Mouse (Mus musculus): Measurements from ENCODE around the gene Kcnk2. TPM values are rescaled to one million over a fixed set of nuclear protein-coding genes. Genes with fewer than 3 reads are reported as not detected.
A peak's percentile ranks its signal among the peaks of the same experiment; 100 is the strongest.

Kcnk2 gene
- polyA plus RNA-seq, 1 experiment from 2014 or later, result 22.6 TPM

GRCm38 (mm10) chr1:189341381-189341917 lies 60.6 kb downstream of the Kcnk2 start:
- Histone ChIP-seq H3K27me3 (replicated peaks) (no peaks in the 10 kb centered on the region), H3K9ac (peak overlapping the region; percentile 8; the same call in 1 of the 2 replicates), H3K36me3 (replicated peaks) (no peaks in the 10 kb centered on the region), H3K4me3 (peak overlapping the region; percentile 84), H3K4me2 (peak overlapping the region; percentile 82), H3K27ac (no peak overlapping the region), H3K9me3 (no peaks in the 10 kb centered on the region), H3K4me1 (peaks cover 29% of the 10 kb centered on the region)
- no peak for ATAC-seq (replicated peaks)
- WGBS, result 43% methylated on average over 4 of the region's 4 CpGs

DNA sequence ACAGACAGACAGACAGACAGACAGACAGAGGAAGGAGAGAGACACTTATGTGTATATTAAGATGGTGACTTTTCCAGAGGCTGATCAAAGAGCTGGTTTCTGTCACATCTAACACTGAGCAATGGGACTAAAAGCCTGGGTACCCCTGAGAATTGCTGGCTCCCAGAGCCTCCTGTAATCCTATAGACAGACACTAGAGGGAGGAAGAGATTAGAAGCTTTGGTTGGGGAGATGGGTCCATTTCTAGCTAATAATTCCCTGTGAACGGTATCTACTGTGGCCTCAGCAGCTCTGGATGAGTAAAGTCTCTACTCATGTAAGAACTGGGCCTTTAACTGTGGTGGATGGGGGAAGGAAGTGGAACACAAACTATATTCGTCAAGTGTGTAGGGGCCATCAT lies 86.2 kb downstream of the Kcnk2 start:
- 55% methylated on average over 2 of the region's 2 CpGs for WGBS
- ATAC-seq (replicated peaks), result no peak
- Histone ChIP-seq H3K4me2 (no peak overlapping the region), H3K36me3 (replicated peaks) (no peaks in the 10 kb centered on the region), H3K9ac (no peak overlapping the region), H3K27ac (no peak overlapping the region), H3K4me1 (no peaks in the 10 kb centered on the region), H3K27me3 (replicated peaks) (no peaks in the 10 kb centered on the region), H3K9me3 (no peaks in the 10 kb centered on the region), H3K4me3 (no peak overlapping the region)

DNA sequence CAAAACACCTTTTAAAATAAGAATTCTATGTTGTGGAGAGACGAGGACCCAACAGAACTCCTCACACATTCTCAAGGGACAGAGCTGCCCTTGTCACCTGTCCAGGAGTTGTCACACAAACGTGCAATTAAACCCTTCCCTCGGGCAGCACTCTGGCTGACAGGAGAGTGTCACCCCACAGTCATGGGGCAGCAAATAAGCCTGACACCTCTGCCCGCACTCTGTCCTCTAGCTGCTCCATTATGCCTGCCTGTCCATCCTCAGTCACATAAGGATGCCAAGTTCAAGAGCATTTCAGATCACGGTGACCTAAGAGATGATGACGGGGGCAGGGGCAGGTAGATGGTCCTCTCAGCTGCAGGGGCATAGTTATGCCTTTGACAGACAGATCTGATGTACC lies 87.6 kb downstream of the Kcnk2 start:
- Histone ChIP-seq H3K9me3 (no peaks in the 10 kb centered on the region), H3K27me3 (replicated peaks) (no peaks in the 10 kb centered on the region), H3K4me1 (peaks cover 8% of the 10 kb centered on the region; the same call in 1 of the 2 replicates), H3K4me3 (no peak overlapping the region), H3K36me3 (replicated peaks) (no peaks in the 10 kb centered on the region), H3K4me2 (no peak overlapping the region), H3K9ac (no peak overlapping the region), H3K27ac (no peak overlapping the region)
- peak; percentile 54; the same call in 1 of the 2 replicates for ATAC-seq (replicated peaks)
- WGBS, result 82% methylated on average over 6 of the region's 6 CpGs

DNA sequence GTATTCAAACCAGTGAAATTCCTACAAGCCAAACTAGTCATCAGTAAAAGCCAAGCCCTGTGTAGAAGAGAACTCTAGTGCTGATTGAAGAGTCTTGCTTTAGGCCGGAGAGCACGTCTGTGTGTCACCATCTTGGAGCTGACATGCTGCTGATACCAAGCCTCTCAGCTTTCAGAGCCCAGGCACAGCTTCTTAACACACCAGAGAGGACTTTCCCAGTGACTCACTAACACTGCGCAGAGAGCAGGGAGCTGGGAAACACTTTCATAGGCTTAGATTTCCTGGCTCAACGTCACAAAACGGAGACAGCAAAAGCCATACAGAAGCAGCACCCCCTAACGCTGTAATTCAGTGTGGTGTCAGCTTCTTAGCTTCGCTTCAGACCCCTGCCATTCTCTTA lies 88.3 kb downstream of the Kcnk2 start:
- H3K9ac ChIP-seq, result no peak overlapping the region
- peaks cover 8% of the 10 kb centered on the region; the same call in 1 of the 2 replicates for H3K4me1 ChIP-seq
- no peaks in the 10 kb centered on the region for H3K9me3 ChIP-seq
- ATAC-seq (replicated peaks), result no peak
- no peaks in the 10 kb centered on the region for H3K27me3 ChIP-seq (replicated peaks)
- no peak overlapping the region for H3K4me3 ChIP-seq
- H3K36me3 ChIP-seq (replicated peaks), result no peaks in the 10 kb centered on the region
- H3K27ac ChIP-seq, result 0 out of 2 replicates have a peak overlapping the region, but pooled peaks have one; percentile 25
- 64% methylated on average over 7 of the region's 7 CpGs for WGBS
- no peak overlapping the region for H3K4me2 ChIP-seq

GRCm38 (mm10) chr1:189310145-189310544 lies 91.9 kb downstream of the Kcnk2 start:
- no peaks in the 10 kb centered on the region for H3K27me3 ChIP-seq (replicated peaks)
- no peak overlapping the region for H3K4me3 ChIP-seq
- H3K27ac ChIP-seq, result no peak overlapping the region
- no peak overlapping the region for H3K9ac ChIP-seq
- no peaks in the 10 kb centered on the region for H3K9me3 ChIP-seq
- WGBS, result 72% methylated on average over 2 of the region's 2 CpGs
- no peaks in the 10 kb centered on the region for H3K36me3 ChIP-seq (replicated peaks)
- ATAC-seq (replicated peaks), result no peak
- peaks cover 8% of the 10 kb centered on the region; the same call in 1 of the 2 replicates for H3K4me1 ChIP-seq
- no peak overlapping the region for H3K4me2 ChIP-seq

DNA sequence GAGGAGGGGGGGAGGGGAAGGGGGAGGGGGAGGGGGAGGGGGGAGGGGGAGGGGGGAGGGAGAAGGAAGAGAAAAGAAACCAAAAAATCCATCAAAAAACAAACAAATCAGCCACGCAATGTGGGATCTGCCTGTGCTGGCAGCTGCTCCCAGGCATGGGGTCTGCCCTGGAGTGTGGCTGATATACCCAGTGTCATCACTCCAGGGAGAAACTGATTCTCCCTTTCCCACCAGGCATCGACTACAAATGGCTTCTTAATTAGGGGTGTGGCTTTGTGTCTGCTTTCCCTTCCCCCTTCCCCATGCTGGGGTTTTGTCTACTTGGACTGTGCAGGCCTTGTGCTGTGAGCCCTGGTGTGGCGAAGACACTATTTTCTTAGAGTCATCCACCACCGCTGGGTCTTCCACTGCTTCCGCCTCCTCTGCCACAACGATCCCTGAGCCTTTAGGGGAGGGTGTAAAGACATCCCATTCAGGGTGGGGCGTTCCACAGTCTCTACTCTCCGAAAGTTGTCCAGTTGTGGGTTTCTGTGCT lies 97.0 kb downstream of the Kcnk2 start:
- Histone ChIP-seq H3K36me3 (replicated peaks) (no peaks in the 10 kb centered on the region), H3K27me3 (replicated peaks) (no peaks in the 10 kb centered on the region), H3K9ac (no peak overlapping the region), H3K27ac (no peak overlapping the region), H3K4me3 (no peak overlapping the region), H3K9me3 (no peaks in the 10 kb centered on the region), H3K4me1 (peaks cover 4% of the 10 kb centered on the region; the same call in 1 of the 2 replicates), H3K4me2 (no peak overlapping the region)
- WGBS, result 77% methylated on average over 8 of the region's 8 CpGs
- ATAC-seq (replicated peaks), result no peak

GRCm38 (mm10) chr1:189303001-189303400 lies 99.1 kb downstream of the Kcnk2 start:
- 87% methylated on average over 3 of the region's 3 CpGs for WGBS
- Histone ChIP-seq H3K9ac (no peak overlapping the region), H3K4me2 (no peak overlapping the region), H3K27ac (no peak overlapping the region), H3K36me3 (replicated peaks) (no peaks in the 10 kb centered on the region), H3K27me3 (replicated peaks) (no peaks in the 10 kb centered on the region), H3K9me3 (no peaks in the 10 kb centered on the region), H3K4me1 (no peaks in the 10 kb centered on the region), H3K4me3 (no peak overlapping the region)
- no peak for ATAC-seq (replicated peaks)

DNA sequence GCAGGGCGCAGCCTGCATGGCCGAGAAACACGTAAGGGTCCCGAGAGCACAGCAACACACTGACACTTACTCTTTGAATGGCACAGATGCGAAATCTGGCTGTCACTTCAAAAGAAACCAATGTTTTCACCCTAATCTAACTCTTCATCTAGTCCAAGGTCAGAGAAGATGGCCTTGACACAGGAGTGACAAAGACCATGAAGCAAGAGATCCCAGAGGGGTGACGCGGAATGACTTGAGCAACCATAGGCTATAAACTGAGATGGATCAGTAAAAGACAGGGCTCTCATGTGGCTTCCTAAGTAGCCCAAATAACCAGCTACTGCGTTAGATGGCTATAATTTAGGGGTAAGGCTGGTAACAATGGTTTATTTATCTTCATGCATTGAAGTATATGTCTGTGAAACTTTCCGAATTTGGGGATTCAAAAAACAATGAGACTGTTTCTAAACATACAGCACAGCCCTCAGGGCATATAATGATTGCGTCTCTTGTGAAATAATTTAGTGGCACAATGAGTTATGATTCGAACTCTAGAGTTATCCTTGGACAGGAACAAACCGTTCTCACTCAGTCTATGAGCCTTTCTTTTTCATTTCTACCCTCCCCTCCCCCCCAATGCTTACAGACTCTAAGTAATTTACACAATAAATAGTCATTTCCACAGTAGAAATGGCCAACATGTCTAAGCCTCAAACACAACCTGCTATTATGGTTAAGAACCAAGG lies 108.2 kb downstream of the Kcnk2 start:
- Histone ChIP-seq H3K4me1 (no peaks in the 10 kb centered on the region), H3K9me3 (no peaks in the 10 kb centered on the region), H3K27me3 (replicated peaks) (no peaks in the 10 kb centered on the region), H3K4me2 (no peak overlapping the region), H3K9ac (no peak overlapping the region), H3K36me3 (replicated peaks) (no peaks in the 10 kb centered on the region), H3K27ac (no peak overlapping the region), H3K4me3 (no peak overlapping the region)
- WGBS, result 93% methylated on average over 12 of the region's 12 CpGs
- no peak for ATAC-seq (replicated peaks)

- no peak for ATAC-seq (replicated peaks)
- 62% methylated on average over 3 of the region's 3 CpGs for WGBS
- H3K27me3 ChIP-seq (replicated peaks), result no peaks in the 10 kb centered on the region
Measured at GRCm38 (mm10) chr1:189290885-189291284, 111.2 kb downstream of the Kcnk2 start.

GRCm38 (mm10) chr1:189288948-189289347 lies 113.1 kb downstream of the Kcnk2 start:
- no peaks in the 10 kb centered on the region for H3K36me3 ChIP-seq (replicated peaks)
- H3K27me3 ChIP-seq (replicated peaks), result no peaks in the 10 kb centered on the region
- no peak overlapping the region for H3K9ac ChIP-seq
- ATAC-seq (replicated peaks), result no peak
- no peaks in the 10 kb centered on the region for H3K9me3 ChIP-seq
- no peaks in the 10 kb centered on the region for H3K4me1 ChIP-seq
- H3K4me2 ChIP-seq, result no peak overlapping the region
- 90% methylated on average over 8 of the region's 8 CpGs for WGBS
- H3K4me3 ChIP-seq, result no peak overlapping the region
- H3K27ac ChIP-seq, result no peak overlapping the region

More at GRCm38 (mm10) chr1:189290885-189291284, 111.2 kb downstream of the Kcnk2 start:
- Histone ChIP-seq H3K36me3 (replicated peaks) (no peaks in the 10 kb centered on the region), H3K27ac (no peak overlapping the region), H3K4me2 (no peak overlapping the region), H3K9me3 (no peaks in the 10 kb centered on the region), H3K4me1 (no peaks in the 10 kb centered on the region), H3K4me3 (no peak overlapping the region), H3K9ac (no peak overlapping the region)

DNA sequence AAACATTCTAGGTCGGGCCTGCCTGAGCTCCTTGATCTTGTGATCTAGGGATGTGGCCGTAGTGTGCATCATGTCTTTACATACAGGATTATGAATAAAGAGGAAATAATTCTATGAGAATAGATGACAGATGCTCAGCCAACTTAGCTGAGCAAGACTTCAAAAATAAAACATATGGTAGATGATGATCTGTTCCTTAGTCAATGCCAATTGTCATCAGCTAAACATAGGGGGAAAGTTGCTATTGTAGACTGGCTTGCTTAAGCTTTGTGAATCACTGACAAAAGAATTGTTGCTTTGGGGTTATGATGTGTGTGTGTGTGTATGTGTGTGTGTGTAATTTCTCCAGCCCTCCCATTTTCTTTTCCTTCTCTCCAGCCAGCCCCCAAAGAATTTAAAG lies 129.8 kb downstream of the Kcnk2 start:
- 88% methylated on average over 2 of the region's 2 CpGs for WGBS

DNA sequence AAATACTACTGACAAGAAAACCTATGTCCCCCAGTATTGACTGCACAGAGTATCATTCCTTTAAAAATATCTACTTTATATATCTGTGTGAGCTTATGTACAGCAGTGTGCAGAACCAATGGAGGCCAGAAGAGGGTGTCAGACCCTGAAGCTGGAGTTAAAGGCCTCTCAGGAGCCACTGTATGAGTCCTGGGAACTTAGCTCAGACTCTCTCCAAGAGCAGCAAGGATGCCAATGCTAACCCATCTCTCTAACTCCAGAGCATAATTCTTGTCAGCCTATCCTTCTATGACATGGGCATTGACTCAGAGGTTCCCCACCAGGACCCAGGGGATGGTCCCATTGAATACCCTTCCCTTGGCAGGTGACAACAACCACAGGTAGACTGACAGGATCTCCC lies 148.4 kb downstream of the Kcnk2 start:
- H3K4me2 ChIP-seq, result no peak overlapping the region
- H3K4me3 ChIP-seq, result no peak overlapping the region
- H3K4me1 ChIP-seq, result no peaks in the 10 kb centered on the region
- no peak overlapping the region for H3K9ac ChIP-seq
- no peak for ATAC-seq (replicated peaks)
- H3K36me3 ChIP-seq (replicated peaks), result no peaks in the 10 kb centered on the region; the same call in 1 of the 2 replicates
- H3K27ac ChIP-seq, result no peak overlapping the region
- H3K9me3 ChIP-seq, result no peaks in the 10 kb centered on the region
- H3K27me3 ChIP-seq (replicated peaks), result no peaks in the 10 kb centered on the region

More for the DNA sequence above, 129.8 kb downstream of the Kcnk2 start:
- Histone ChIP-seq H3K4me3 (no peak overlapping the region), H3K27me3 (replicated peaks) (no peaks in the 10 kb centered on the region), H3K9me3 (no peaks in the 10 kb centered on the region), H3K36me3 (replicated peaks) (no peaks in the 10 kb centered on the region), H3K4me2 (no peak overlapping the region), H3K9ac (no peak overlapping the region), H3K27ac (no peak overlapping the region), H3K4me1 (no peaks in the 10 kb centered on the region)
- ATAC-seq (replicated peaks), result no peak

DNA sequence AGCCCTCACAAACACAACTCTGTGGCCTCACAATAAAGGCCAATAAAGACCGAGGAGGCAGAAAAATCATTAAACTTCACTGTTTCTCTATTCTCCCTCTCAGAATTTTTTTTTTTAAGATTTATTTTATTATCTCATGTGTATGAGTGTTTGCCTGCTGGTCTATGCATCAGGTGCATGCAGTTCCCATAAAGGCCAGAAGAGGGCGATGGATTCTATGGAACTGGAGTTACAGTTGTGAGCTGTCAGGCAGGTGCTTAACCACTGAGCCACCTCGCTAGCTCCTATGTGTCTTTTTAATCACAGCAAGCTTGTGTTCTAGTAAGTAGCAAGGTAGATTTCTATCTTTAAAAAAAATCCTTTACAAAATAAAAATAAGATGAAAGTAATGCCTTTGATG lies 148.9 kb downstream of the Kcnk2 start:
- 66% methylated on average over 3 of the region's 3 CpGs for WGBS
- ATAC-seq (replicated peaks), result no peak

More for the DNA sequence above, 148.9 kb downstream of the Kcnk2 start:
- Histone ChIP-seq H3K4me3 (no peak overlapping the region), H3K4me1 (no peaks in the 10 kb centered on the region), H3K9ac (no peak overlapping the region), H3K27me3 (replicated peaks) (no peaks in the 10 kb centered on the region), H3K4me2 (no peak overlapping the region), H3K36me3 (replicated peaks) (no peaks in the 10 kb centered on the region; the same call in 1 of the 2 replicates), H3K27ac (no peak overlapping the region), H3K9me3 (no peaks in the 10 kb centered on the region)
